Mouse (Mus musculus) mouse embryonic stem cell (cell line): ENCODE results near the gene Nbea.

Experiments used
- in situ Hi-C, 2 experiments: fragments of 300-500 bp; cut with MboI; formaldehyde crosslinking; loops; 1 replicate in 1 of 2; 3 replicates in 1 of 2; pipeline ENCODE4 v1.14.3; 2019 to 2020; ENCODE audit warnings: low sequenced_read_pairs in 2 of 2, low pct_unique_long_range_greater_than_20kb in 1 of 2, mixed read lengths in 1 of 2; ENCODE audit not compliant: unreplicated experiment in 1 of 2

Nbea gene

DNA sequence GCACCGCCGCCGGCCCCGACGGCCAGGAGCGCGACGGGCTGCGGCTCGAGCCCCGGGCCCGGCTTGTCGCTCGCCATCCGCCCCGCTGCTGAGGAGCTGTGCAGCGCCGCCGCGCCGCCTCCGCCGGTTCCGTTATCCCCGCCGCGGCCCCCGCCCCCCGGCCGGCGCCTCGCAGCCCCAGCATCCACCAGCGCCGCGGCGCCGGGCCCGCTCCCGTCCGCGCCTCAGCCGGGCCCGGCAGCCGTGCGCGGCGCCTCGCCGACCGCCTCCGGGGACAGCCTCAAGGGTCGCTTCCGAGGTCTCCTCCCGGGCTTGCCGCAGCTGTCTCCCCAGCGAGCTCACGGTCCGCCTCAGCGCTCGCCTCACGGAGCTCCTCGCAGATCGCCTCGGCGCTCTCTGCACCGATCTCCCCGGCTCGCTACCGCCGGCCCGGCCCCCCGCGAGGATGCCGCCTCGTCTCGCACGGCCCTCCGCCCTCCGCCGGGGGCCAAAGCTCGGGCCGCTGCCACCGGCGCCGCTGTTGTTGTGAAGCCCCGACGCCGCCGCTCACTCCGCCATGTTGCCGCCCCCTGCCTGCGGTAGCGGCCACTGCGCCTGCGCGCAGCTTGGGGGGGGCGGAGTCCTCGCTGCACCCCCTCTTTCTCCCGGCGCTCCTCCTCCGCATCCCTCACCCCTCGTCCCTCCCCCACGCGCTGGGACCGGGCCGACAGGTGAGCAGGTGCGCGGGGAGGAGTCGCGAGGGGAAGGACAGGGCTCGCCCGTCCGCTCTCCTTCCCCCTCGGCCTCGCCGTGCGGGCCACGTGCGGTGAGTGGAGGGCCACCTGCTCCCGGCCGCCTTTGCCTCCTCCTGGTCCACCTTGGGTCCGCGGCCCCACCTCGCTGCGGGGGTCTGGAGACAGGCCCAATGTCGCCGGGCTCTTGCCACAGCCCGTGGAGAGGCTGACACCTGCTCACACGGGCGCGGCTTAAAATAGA is at the start of gene Nbea:
Gene Nbea (minus strand): TSS at position 543 of the 975 bp plus-strand sequence.
- in situ Hi-C loops = no loop called here

GRCm38 (mm10) chr3:56229283-56229682 is 45.8 kb upstream of the Nbea start:
- in situ Hi-C loops = no loop called here

DNA sequence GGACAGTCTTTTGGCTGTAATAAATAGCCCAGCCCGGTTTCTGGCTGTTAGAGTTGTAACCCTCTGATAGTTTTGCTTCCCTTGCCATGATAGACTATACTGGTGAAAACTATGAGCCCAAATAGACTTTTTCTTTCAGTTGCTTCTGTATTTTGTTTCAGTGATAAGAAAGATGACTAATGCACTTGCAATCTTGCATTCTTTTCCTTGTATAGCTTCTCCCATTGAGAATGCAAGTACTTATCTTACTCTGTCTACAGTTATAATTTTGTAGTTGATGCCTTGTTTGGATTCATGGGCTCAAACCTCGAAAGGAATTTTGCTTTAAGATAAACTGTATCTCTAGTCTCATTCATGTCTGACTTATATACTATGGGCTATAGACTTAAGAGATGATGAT is 32.5 kb upstream of the Nbea start:
- in situ Hi-C loops = no loop called here

- in situ Hi-C loops = no loop called here
Measured at GRCm38 (mm10) chr3:56203968-56204367, 20.5 kb upstream of the Nbea start.

GRCm38 (mm10) chr3:56188238-56188637 is 4.7 kb upstream of the Nbea start:
- in situ Hi-C loops = no loop called here

- in situ Hi-C loops = no loop called here
Measured at GRCm38 (mm10) chr3:56187131-56187779, 3.8 kb upstream of the Nbea start.

- in situ Hi-C loops = no loop called here
Measured at GRCm38 (mm10) chr3:56182371-56183158, 936 bp downstream of the Nbea start.

GRCm38 (mm10) chr3:56181991-56182370 is 1.5 kb downstream of the Nbea start:
- in situ Hi-C loops = no loop called here

GRCm38 (mm10) chr3:56181025-56181424 is 2.5 kb downstream of the Nbea start:
- in situ Hi-C loops = no loop called here

- in situ Hi-C loops = no loop called here
Measured at GRCm38 (mm10) chr3:56157864-56158263, 25.6 kb downstream of the Nbea start.

- in situ Hi-C loops = no loop called here
Measured at GRCm38 (mm10) chr3:56126674-56127073, 56.8 kb downstream of the Nbea start.

GRCm38 (mm10) chr3:56116647-56117046 is 66.9 kb downstream of the Nbea start:
- in situ Hi-C loops = no loop called here

DNA sequence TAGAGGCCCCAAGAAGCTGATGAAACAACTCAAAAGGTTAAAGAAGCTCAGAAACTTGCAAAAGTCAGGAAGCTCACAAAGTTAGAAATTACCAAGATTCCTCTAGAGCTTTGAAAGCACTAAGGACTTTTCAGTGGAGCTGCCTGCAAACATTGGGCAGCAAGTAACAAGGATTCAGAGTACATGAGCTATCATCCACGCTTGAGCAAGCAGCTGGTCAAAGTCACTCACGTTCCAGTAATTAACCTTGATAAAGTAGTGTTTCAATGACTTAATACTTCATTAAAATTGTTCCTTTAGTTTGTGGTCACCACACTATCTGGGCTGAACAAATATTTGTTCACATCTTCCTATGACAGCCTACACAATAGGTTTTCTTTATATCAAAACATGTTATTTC is 75.4 kb downstream of the Nbea start:
- in situ Hi-C loops = no loop called here

- in situ Hi-C loops = no loop called here
Measured at GRCm38 (mm10) chr3:56097105-56097504, 86.4 kb downstream of the Nbea start.

DNA sequence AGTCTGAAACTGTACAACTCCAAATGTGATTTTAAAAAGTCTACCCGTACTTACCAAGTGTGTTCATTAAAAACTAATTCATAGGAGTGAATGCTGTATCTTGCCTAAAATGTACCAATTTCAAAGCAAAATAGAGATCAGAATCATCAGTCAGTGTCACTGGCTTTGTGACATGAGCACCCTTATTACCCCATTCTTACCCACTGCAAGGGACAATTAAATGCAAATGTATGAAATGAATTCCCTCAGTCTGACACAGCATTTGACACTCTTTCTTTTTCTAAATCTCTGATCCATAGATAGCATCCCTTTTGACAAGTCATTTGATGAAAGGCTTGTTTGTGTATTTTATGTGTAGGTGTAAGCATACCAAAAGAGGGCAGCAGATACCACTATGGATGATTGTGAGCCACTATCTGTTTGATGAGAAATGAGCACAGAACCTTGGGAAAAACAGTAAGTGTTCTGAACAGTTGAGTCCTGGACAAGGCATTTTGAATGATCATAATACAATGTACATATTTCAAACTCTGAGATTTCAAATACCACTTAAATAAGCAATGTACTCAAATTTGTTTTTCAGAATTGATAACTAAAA is 104.4 kb downstream of the Nbea start:
- in situ Hi-C loops = no loop called here

- in situ Hi-C loops = no loop called here
Measured at GRCm38 (mm10) chr3:56067849-56068248, 115.7 kb downstream of the Nbea start.

- in situ Hi-C loops = no loop called here
Measured at GRCm38 (mm10) chr3:56066360-56067040, 117.0 kb downstream of the Nbea start.

DNA sequence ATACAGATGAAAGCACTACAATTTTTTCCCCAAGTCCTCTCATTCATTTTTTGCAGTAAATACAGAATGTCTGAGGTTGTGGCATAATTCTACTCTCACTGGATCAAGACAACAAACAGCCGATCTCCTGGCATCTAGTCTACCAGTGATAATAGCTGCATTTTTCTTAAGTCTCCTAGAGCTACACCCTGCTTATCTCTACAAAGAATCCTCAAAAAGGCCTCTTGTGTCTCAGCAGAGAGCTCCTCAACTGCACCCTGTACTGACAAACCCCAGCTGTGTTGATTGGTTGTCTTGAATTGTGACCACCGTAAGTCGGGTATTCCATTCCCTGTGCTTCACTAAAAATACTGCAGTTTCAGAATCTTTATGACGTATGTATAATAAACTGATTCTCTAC is 118.3 kb downstream of the Nbea start:
- in situ Hi-C loops = no loop called here
